Mouse (Mus musculus) brain, embryonic 14.5 days (tissue): ENCODE measurements around the gene Tnfrsf9.

ENCODE experiments used
- CTCF ChIP-seq: fragments of 200-500 bp; IDR thresholded peaks from 2 replicates; pipeline ENCODE4 v1.5.1; 2012; ENCODE audit warnings: inconsistent platforms, mild to moderate bottlenecking, moderate library complexity, borderline replicate concordance; ENCODE audit not compliant: insufficient read depth, insufficient read length; ENCODE audit errors: extremely low read depth
- POLR2A ChIP-seq: fragments of 200-500 bp; IDR thresholded peaks from 2 replicates; pipeline ENCODE4 v1.6.1; 2012; ENCODE audit warnings: mild to moderate bottlenecking, inconsistent platforms, borderline replicate concordance; ENCODE audit not compliant: poor library complexity, insufficient read depth, insufficient read length, severe bottlenecking; ENCODE audit errors: extremely low read depth

DNA sequence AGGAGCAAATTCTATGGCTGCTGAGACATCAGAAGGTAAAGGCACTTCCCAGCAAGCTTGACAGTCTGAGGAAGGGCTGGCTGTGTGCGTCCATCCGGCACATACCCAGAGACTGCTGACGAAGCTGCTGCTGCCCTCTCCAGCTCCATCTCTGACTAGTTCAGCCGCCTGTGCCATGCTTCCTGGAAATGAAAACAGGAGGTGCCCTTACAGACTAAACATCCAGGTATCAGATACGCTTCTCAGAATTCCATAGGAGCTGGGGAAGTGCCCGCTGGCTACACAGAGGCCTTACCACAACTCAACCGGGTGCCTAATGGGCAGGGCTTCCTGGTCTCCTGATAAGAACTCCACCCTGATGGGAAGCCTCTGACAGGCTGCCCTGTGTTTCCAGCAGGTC lies 44.2 kb downstream of the Tnfrsf9 start:
- TF ChIP-seq CTCF (no peak), POLR2A (no peak)
